Mouse (Mus musculus) left cerebral cortex, postnatal 25 days (tissue): ENCODE data around the gene Aasdh. TPM values are rescaled to one million over a fixed set of nuclear protein-coding genes. Genes with fewer than 3 reads are reported as not detected.

ENCODE experiments used
- DNase-seq, 2 experiments: peaks; one replicate each; pipeline ENCODE4 v3.0.0; 2022; ENCODE audit warnings: low spot score in 2 of 2, mixed read lengths in 1 of 2
- intact Hi-C: fragments of 180-260 bp; cut with DNase I; formaldehyde crosslinking; loops from one replicate; pipeline ENCODE4 v1.15.1; 2025
- total RNA-seq, 2 experiments: library from RNA; stranded (reverse); gene quantifications; 2 replicates each; pipeline ENCODE4 v1.2.3; 2021

The Aasdh gene
- 10 to 100 TPM; 21.1 to 21.4 TPM for total RNA-seq

GRCm38 (mm10) chr5:76905405-76906154 lies at the start of gene Aasdh:
Gene Aasdh, minus strand, starts transcription at chr5:76905514.
- DNase-seq: peak; percentile 93 to 96
- intact Hi-C loops: loop anchor here (1.0 to 2.0 kb wide), 2 partner anchors 46 to 69 kb away; partner anchors contain the start of genes Paics, Ppat and Srp72

- no peak for DNase-seq
- intact Hi-C loops: no loop called here
These were observed 49.1 kb upstream of the Aasdh start for GRCm38 (mm10) chr5:76954271-76954900.

- intact Hi-C loops: no loop called here
- DNase-seq: no peak
These were observed 48.5 kb upstream of the Aasdh start for GRCm38 (mm10) chr5:76953794-76954193.

GRCm38 (mm10) chr5:76952112-76953040 lies 47.1 kb upstream of the Aasdh start:
- intact Hi-C loops: no loop called here
- DNase-seq: no peak

- DNase-seq: peak; percentile 97 to 98
- intact Hi-C loops: loop anchor here (1.0 to 2.0 kb wide), 2 partner anchors 46 to 363 kb away; partner anchors contain the start of genes Aasdh and Cep135
These were observed 46.1 kb upstream of the Aasdh start, which contains the start of the genes Paics and Ppat for GRCm38 (mm10) chr5:76951106-76952027. Gene Paics, plus strand, starts transcription at chr5:76951307. Gene Ppat, minus strand, starts transcription at chr5:76951578.

GRCm38 (mm10) chr5:76950343-76951105 lies 45.2 kb upstream of the Aasdh start:
- intact Hi-C loops: loop anchor here (1.0 to 2.0 kb wide), 2 partner anchors 45 to 362 kb away; partner anchors contain the start of genes Aasdh and Cep135
- DNase-seq: no peak

- no peak for DNase-seq
- intact Hi-C loops: no loop called here
These were observed 42.4 kb upstream of the Aasdh start for GRCm38 (mm10) chr5:76947758-76948157.

- DNase-seq: no peak
- intact Hi-C loops: no loop called here
These were observed 41.8 kb upstream of the Aasdh start for GRCm38 (mm10) chr5:76947142-76947541.

- intact Hi-C loops: no loop called here
- no peak for DNase-seq
These were observed 40.3 kb upstream of the Aasdh start for GRCm38 (mm10) chr5:76945678-76946033.

GRCm38 (mm10) chr5:76944965-76945677 lies 39.8 kb upstream of the Aasdh start:
- intact Hi-C loops: no loop called here

GRCm38 (mm10) chr5:76942505-76942904 lies 37.2 kb upstream of the Aasdh start:
- intact Hi-C loops: no loop called here
- DNase-seq: no peak

More at GRCm38 (mm10) chr5:76944965-76945677, 39.8 kb upstream of the Aasdh start:
- no peak for DNase-seq

GRCm38 (mm10) chr5:76941975-76942374 lies 36.7 kb upstream of the Aasdh start:
- DNase-seq: no peak
- intact Hi-C loops: no loop called here

- no peak for DNase-seq
These were observed 34.4 kb upstream of the Aasdh start for GRCm38 (mm10) chr5:76939717-76940116.

GRCm38 (mm10) chr5:76929180-76929877 lies 24.0 kb upstream of the Aasdh start:
- intact Hi-C loops: no loop called here
- DNase-seq: no peak

More at GRCm38 (mm10) chr5:76939717-76940116, 34.4 kb upstream of the Aasdh start:
- intact Hi-C loops: no loop called here

- intact Hi-C loops: no loop called here
- peak; percentile 31 to 69 for DNase-seq
These were observed 23.0 kb upstream of the Aasdh start for GRCm38 (mm10) chr5:76928124-76928832.

GRCm38 (mm10) chr5:76924296-76924695 lies 19.0 kb upstream of the Aasdh start:
- no peak for DNase-seq
- intact Hi-C loops: no loop called here
